Mouse (Mus musculus) cerebellum, adult 9-11 months (tissue): ENCODE measurements around the gene Crtc3.

Experiments used
- DNase-seq: peaks from one replicate; pipeline ENCODE4 v3.0.0; 2022

Gene Crtc3

DNA sequence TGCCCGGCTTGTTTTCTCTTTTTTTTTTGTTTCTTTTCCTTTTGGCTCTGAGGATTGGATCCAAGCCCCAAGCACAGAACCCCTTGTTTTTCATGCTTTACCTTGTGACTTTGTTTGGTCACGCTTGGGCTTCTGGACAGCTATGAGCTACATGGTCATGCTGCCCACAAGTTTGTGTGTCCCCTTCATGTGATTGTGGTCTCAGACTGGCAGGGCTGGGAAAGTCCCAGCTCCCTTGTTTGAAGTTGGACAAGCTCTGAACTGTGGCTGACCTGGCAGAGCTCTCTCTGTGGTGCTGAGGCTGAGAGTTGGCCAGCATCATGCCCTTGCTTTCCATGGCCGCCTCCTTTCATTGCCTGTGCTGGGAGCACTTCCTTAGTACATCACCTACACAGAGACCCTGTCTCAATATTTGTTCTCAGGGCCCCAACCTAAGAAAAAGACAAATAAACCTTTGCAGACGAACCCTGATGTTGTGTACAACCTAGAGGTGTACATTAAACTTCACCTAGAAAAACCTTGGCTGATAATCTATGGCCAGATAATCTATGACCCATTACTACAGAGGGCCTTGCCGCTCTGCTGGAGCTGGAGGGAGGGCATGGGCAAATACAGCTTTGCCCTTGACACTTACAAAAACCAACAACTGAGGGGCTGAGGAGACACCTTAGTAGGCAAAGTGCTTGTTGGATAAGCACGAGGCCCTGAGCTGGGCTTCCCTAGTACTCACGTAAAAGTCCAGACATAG is 140.0 kb downstream of the Crtc3 start:
- no peak for DNase-seq

GRCm38 (mm10) chr7:80542139-80542831 is 146.4 kb downstream of the Crtc3 start:
- DNase-seq, result no peak

GRCm38 (mm10) chr7:80539581-80539980 is 149.1 kb downstream of the Crtc3 start:
- DNase-seq, result no peak
